Mouse (Mus musculus) heart, postnatal 0 days (tissue): Measurements from ENCODE around the gene Rab10. TPM values are rescaled to one million over a fixed set of nuclear protein-coding genes. Genes with fewer than 3 reads are reported as not detected.

Experiments used
- ATAC-seq: fragments of 200-750 bp; cut with Nextera tagmentation; 2 replicates; pipeline ENCODE4 v1.8.0; 2017; ENCODE audit warnings: low read depth, moderate number of reproducible peaks, moderate library complexity; ENCODE audit not compliant: insufficient read depth
- DNase-seq: peaks from one replicate; pipeline ENCODE4 v3.0.0-alpha.2; 2016; ENCODE audit warnings: low spot score
- H3K27ac ChIP-seq: fragments of 300-500 bp; sonication (generic); 2 replicates; pipeline ENCODE4 v1.5.1; 2014; ENCODE audit warnings: low read depth, mild to moderate bottlenecking
- H3K27me3 ChIP-seq: fragments of 300-500 bp; sonication (generic); 2 replicates; pipeline ENCODE4 v1.6.1; 2014; ENCODE audit warnings: low read length, mixed read lengths; ENCODE audit not compliant: control insufficient read depth, insufficient read depth
- H3K36me3 ChIP-seq: fragments of 300-500 bp; sonication (generic); replicated peaks from 2 replicates; pipeline ENCODE4 v1.6.1; 2014; ENCODE audit warnings: low read length, mixed read lengths; ENCODE audit not compliant: control insufficient read depth, insufficient read depth
- H3K4me1 ChIP-seq: fragments of 300-500 bp; sonication (generic); 2 replicates; pipeline ENCODE4 v1.6.1; 2014; ENCODE audit warnings: antibody characterized with exemption; ENCODE audit not compliant: control insufficient read depth, insufficient read depth
- H3K4me2 ChIP-seq: fragments of 300-500 bp; sonication (generic); 2 replicates; pipeline ENCODE4 v1.6.1; 2014; ENCODE audit warnings: low read depth, mild to moderate bottlenecking, low read length, moderate library complexity
- H3K4me3 ChIP-seq: fragments of 300-500 bp; sonication (generic); 2 replicates; pipeline ENCODE4 v1.5.1; 2014; ENCODE audit warnings: low read depth, low read length
- H3K9ac ChIP-seq: fragments of 300-500 bp; sonication (generic); replicated peaks from 2 replicates; pipeline ENCODE4 v1.6.1; 2014; ENCODE audit warnings: low read depth, low read length, mixed read lengths
- H3K9me3 ChIP-seq: fragments of 300-500 bp; sonication (generic); replicated peaks from 2 replicates; pipeline ENCODE4 v1.6.1; 2016; ENCODE audit warnings: low read length; ENCODE audit not compliant: control insufficient read depth
- CTCF ChIP-seq: IDR thresholded peaks from 2 replicates; pipeline ENCODE4 v1.5.1; 2016; ENCODE audit warnings: antibody characterized with exemption, control low read depth, low read depth
- EP300 ChIP-seq: IDR thresholded peaks from 2 replicates; pipeline ENCODE4 v1.6.1; 2016; ENCODE audit warnings: antibody characterized with exemption, low read depth
- WGBS: fragments of 180-500 bp; shearing (Covaris S2); extraction: QIAGEN DNeasy Blood & Tissue Kit; methylation state at CpG from one replicate; pipeline ENCODE4 v1.1.7; 2014; 5-methylcytosine and 5-hydroxymethylcytosine counted together
- polyA plus RNA-seq: library from polyadenylated mRNA; unstranded; fragments of >200 nt; fragmentation: Nextera tagmentation; extraction: Ambion mirVana; gene quantifications from 2 replicates; pipeline ENCODE4 v1.2.1, GENCODE M21; 2015
- total RNA-seq: library from RNA; depleted of rRNA; stranded (reverse); fragments of >200 nt; gene quantifications from 2 replicates; pipeline ENCODE4 v1.2.3, GENCODE M21; 2014; ENCODE audit warnings: low replicate concordance; rRNA removed

The Rab10 gene
- total and polyA plus RNA-seq, 2 experiments from 2014 or later, result 56.2 to 91.4 TPM

DNA sequence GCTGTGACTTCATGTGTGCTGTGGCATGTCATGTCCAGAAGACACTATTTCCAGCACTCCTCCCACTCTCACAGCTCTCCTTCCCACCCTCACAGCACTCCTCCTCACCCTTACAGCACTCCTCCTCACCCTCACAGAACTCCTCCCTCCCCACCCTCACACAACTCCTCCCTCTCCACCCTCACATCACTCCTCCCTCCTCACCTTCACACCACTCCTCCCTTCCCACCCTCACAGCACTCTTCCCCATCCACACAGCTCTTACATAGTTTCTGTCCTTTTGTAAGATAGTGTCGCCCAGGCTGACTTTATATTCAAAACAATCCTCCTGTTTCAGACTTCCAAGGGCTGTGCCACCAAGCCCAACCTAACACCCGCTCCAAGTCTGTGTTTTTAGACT, 86.4 kb downstream of the Rab10 start:
- Histone ChIP-seq H3K36me3 (no peaks in the 10 kb centered on the region), H3K27ac (no peak overlapping the region), H3K4me1 (no peaks in the 10 kb centered on the region), H3K4me3 (no peak overlapping the region), H3K9me3 (no peaks in the 10 kb centered on the region), H3K9ac (no peak overlapping the region), H3K4me2 (no peak overlapping the region), H3K27me3 (no peaks in the 10 kb centered on the region)
- DNase-seq, result no peak
- ATAC-seq, result no peak
- TF ChIP-seq CTCF, result no peak
- TF ChIP-seq EP300, result no peak
- 47% methylated on average over 2 of the region's 2 CpGs for WGBS

GRCm38 (mm10) chr12:3210181-3210580, 99.6 kb downstream of the Rab10 start:
- no peak overlapping the region for H3K27ac ChIP-seq
- no peaks in the 10 kb centered on the region for H3K27me3 ChIP-seq
- no peaks in the 10 kb centered on the region for H3K9me3 ChIP-seq
- no peak overlapping the region for H3K4me2 ChIP-seq
- H3K36me3 ChIP-seq, result no peaks in the 10 kb centered on the region
- no peak overlapping the region for H3K9ac ChIP-seq
- H3K4me1 ChIP-seq, result no peaks in the 10 kb centered on the region
- no peak for DNase-seq
- 48% methylated on average over 2 of the region's 2 CpGs for WGBS
- H3K4me3 ChIP-seq, result no peak overlapping the region
- ATAC-seq, result no peak
- TF ChIP-seq EP300, result no peak
- TF ChIP-seq CTCF, result no peak

- ATAC-seq (no peak), DNase-seq (no peak)
- H3K9me3 ChIP-seq, result no peaks in the 10 kb centered on the region
- H3K4me3 ChIP-seq, result no peak overlapping the region
- no peaks in the 10 kb centered on the region for H3K27me3 ChIP-seq
- no peak overlapping the region for H3K9ac ChIP-seq
- no peaks in the 10 kb centered on the region for H3K4me1 ChIP-seq
- WGBS, result 36% methylated on average over 1 of the region's 1 CpGs
- H3K4me2 ChIP-seq, result no peak overlapping the region
- no peaks in the 10 kb centered on the region for H3K36me3 ChIP-seq
- TF ChIP-seq EP300 (no peak), CTCF (peak; percentile 22; the same call in 1 of the 2 replicates)
- H3K27ac ChIP-seq, result no peak overlapping the region
Observed at GRCm38 (mm10) chr12:3209163-3209562, 100.6 kb downstream of the Rab10 start.

Other genes with a start within 250 kb of the Rab10 start
- 4.3 and 8.3 TPM in 2 replicates for gene Kif3c, start 55.2 kb upstream of the Rab10 start, total RNA-seq
- 2.4 and 2.9 TPM in 2 replicates for gene Kif3c, start 55.2 kb upstream of the Rab10 start, polyA plus RNA-seq
- gene Asxl2, start 116.9 kb upstream of the Rab10 start, total RNA-seq, result 16.1 and 17.5 TPM in 2 replicates
- 8.6 and 9.5 TPM in 2 replicates for gene Asxl2, start 116.9 kb upstream of the Rab10 start, polyA plus RNA-seq